Mouse (Mus musculus) C2C12 (cell line): Measurements from ENCODE around the gene Med17. TPM values are rescaled to one million over a fixed set of nuclear protein-coding genes. Genes with fewer than 3 reads are reported as not detected.
"Not testable (repeated sequence)": the region's sequence is repeated elsewhere in the genome, so short reads cannot be mapped to it uniquely, and the experiment has no call there.

ENCODE experiments used
- H3K27me3 ChIP-seq: one replicate; pipeline ENCODE4 v1.6.1; 2011; ENCODE audit not compliant: control insufficient read depth, insufficient read depth, insufficient read length
- H3K36me3 ChIP-seq: one replicate; pipeline ENCODE4 v1.6.1; 2011; ENCODE audit not compliant: control insufficient read depth, insufficient read depth
- H3K4me3 ChIP-seq: one replicate; pipeline ENCODE4 v1.5.1; 2011; ENCODE audit warnings: mild to moderate bottlenecking, control low read depth; ENCODE audit not compliant: poor library complexity, insufficient read depth, severe bottlenecking
- H3K79me2 ChIP-seq: one replicate; pipeline ENCODE4 v1.6.1; 2011; ENCODE audit not compliant: control insufficient read depth, insufficient read depth
- H3K79me3 ChIP-seq: one replicate; pipeline ENCODE4 v1.6.1; 2011; ENCODE audit warnings: low read depth, control low read depth
- H3ac ChIP-seq: one replicate; pipeline ENCODE3; 2011; ENCODE audit warnings: low read depth; ENCODE audit not compliant: control insufficient read depth, insufficient read length
- CEBPB ChIP-seq: IDR thresholded peaks from one replicate; pipeline ENCODE4 v1.6.1; 2011; ENCODE audit warnings: low read depth, mild to moderate bottlenecking, control low read depth, moderate library complexity
- CTCF ChIP-seq: IDR thresholded peaks from one replicate; pipeline ENCODE4 v1.5.1; 2011; ENCODE audit not compliant: control insufficient read depth, insufficient read depth, insufficient read length
- FOSL1 ChIP-seq: IDR thresholded peaks from one replicate; pipeline ENCODE4 v1.8.0; 2011; ENCODE audit warnings: mild to moderate bottlenecking, low read length; ENCODE audit not compliant: poor library complexity, insufficient read depth, severe bottlenecking
- MAX ChIP-seq: IDR thresholded peaks from one replicate; pipeline ENCODE4 v1.6.1; 2011; ENCODE audit warnings: mild to moderate bottlenecking, control low read depth
- MYOD1 ChIP-seq: IDR thresholded peaks from one replicate; pipeline ENCODE4 v1.6.1; 2011; ENCODE audit warnings: low read depth; ENCODE audit not compliant: control insufficient read depth, insufficient read length
- MYOG ChIP-seq: IDR thresholded peaks from one replicate; pipeline ENCODE4 v1.6.1; 2011; ENCODE audit not compliant: control insufficient read depth, insufficient read length; ENCODE audit errors: extremely low read depth
- USF1 ChIP-seq: IDR thresholded peaks from one replicate; pipeline ENCODE4 v1.6.1; 2011; ENCODE audit warnings: low read depth, mild to moderate bottlenecking, control low read depth, moderate library complexity
- long read RNA-seq, 2 experiments: library from polyadenylated mRNA; unstranded; transcript quantifications; one replicate each; pipeline ENCODE4 v2.0.0; 2019 to 2020
- polyA plus RNA-seq: library from polyadenylated mRNA; unstranded; fragments of >200 nt; fragmentation: generic; extraction: Trizol; gene quantifications from one replicate; pipeline ENCODE4 v1.2.1, GENCODE M21; 2012; ENCODE audit warnings: missing spikeins

Gene Med17
- polyA plus RNA-seq = 34.2 TPM
- long read RNA-seq, experiment 1, transcript Med17-201 (12 exons, 3,964 nt) = major isoform, 23 of 29 reads
- long read RNA-seq, experiment 1, partial matches to known transcripts = 1 of 29 reads
- long read RNA-seq, experiment 1, other reads (novel, unspliced or antisense) = 5 of 29 reads
- long read RNA-seq, experiment 2, transcript Med17-201 (12 exons, 3,964 nt) = major isoform, 314 of 348 reads
- long read RNA-seq, experiment 2, partial matches to known transcripts = 4 of 348 reads
- long read RNA-seq, experiment 2, other reads (novel, unspliced or antisense) = 30 of 348 reads

DNA sequence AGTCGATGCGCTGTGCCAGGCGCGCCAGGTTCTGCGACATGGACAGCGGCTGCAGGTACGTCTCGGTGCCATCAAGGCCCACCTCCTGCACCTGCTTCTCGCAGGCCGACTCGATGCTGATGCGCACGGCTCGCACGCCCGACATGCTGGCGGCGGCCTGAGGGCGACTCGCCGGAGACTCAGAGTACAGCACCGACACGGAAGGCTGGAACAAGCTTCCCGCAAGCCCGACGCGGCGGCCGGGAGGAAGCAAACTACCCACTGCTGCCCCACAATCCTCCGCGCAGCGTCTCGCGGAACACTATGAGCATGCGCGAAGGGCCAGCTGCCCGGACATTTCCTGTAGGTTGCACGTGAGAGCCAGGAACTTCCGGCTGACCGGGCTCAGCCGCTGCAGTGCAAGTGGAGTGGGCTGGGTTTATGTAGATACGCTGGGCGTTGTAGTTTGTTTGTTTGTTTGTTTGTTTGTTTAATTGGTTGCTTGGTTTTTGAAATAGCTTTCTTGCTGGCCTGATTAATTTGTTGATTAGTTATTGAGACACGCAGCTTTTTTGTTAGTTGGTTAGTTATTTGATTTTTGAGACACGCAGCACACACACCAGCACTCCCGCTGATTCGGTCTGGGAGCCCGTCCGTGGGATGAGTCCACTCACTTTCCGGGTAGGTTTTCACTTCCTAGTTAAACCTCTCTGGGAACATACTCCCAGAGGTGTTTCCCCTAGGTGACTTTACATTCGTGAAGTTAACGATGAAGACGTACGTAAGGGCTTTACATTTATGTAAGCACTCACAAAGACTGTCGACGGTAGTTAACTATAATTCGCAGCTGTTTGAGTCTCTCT lies at the start of gene Med17:
Gene Med17 (minus strand): TSS at position 283 of the 842 bp plus-strand sequence.
- H3K27me3 ChIP-seq = no peaks in the 10 kb centered on the region
- H3K79me2 ChIP-seq = peaks cover 36% of the 10 kb centered on the region
- no peak for TF ChIP-seq MYOG
- TF ChIP-seq USF1 = peak; percentile 65
- H3K79me3 ChIP-seq = peaks cover 23% of the 10 kb centered on the region
- peaks cover 16% of the 10 kb centered on the region for H3K36me3 ChIP-seq
- peak within 1 kb of the TSS; percentile 99 for H3ac ChIP-seq
- peak within 1 kb of the TSS; percentile 64 for H3K4me3 ChIP-seq

- no peaks in the 10 kb centered on the region for H3K27me3 ChIP-seq
- H3K36me3 ChIP-seq = peaks cover 64% of the 10 kb centered on the region
- no peaks in the 10 kb centered on the region for H3K79me3 ChIP-seq
- H3K79me2 ChIP-seq = peaks cover 11% of the 10 kb centered on the region
- no peak overlapping the region for H3K4me3 ChIP-seq
- TF ChIP-seq FOSL1 (no peak), USF1 (no peak), CEBPB (no peak)
- H3ac ChIP-seq = no peak overlapping the region
Observed at GRCm38 (mm10) chr9:15318170-15318742, 38.5 kb upstream of the Med17 start.

GRCm38 (mm10) chr9:15317223-15318169 lies 37.8 kb upstream of the Med17 start:
- TF ChIP-seq CTCF = no peak
- TF ChIP-seq MYOD1 = no peak
- TF ChIP-seq FOSL1 = no peak
- no peak for TF ChIP-seq USF1
- no peak for TF ChIP-seq MAX
- no peak for TF ChIP-seq MYOG
- TF ChIP-seq CEBPB = no peak
- no peaks in the 10 kb centered on the region for H3K27me3 ChIP-seq
- H3K4me3 ChIP-seq = no peak overlapping the region
- peaks cover 3% of the 10 kb centered on the region for H3K79me3 ChIP-seq
- peaks cover 65% of the 10 kb centered on the region for H3K36me3 ChIP-seq
- H3ac ChIP-seq = no peak overlapping the region
- peaks cover 19% of the 10 kb centered on the region for H3K79me2 ChIP-seq

DNA sequence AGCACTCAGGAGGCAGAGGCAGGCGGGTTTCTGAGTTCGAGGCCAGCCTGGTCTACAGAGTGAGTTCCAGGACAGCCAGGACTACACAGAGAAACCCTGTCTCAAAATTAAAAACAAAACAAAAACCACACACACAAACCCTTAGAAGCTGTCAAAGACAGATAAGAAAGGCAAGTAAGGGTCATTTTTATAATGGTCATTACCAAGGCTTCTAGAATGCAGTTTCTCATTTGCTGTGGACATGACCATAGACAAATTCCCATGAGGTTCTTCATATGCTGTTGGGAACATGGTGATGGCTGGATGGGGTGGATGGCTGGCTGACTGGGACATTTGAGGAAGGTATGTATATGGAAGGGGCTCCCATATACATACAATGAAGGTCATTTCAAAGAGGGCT lies 36.6 kb upstream of the Med17 start:
- H3K27me3 ChIP-seq, H3ac ChIP-seq, H3K4me3 ChIP-seq: not testable (repeated sequence)
- Histone ChIP-seq H3K79me3 (peaks cover 12% of the 10 kb centered on the region), H3K79me2 (peaks cover 31% of the 10 kb centered on the region), H3K36me3 (peaks cover 65% of the 10 kb centered on the region)

GRCm38 (mm10) chr9:15314619-15315018 lies 34.9 kb upstream of the Med17 start:
- Histone ChIP-seq H3K27me3 (no peaks in the 10 kb centered on the region), H3K4me3 (no peak overlapping the region), H3K79me2 (peaks cover 47% of the 10 kb centered on the region), H3K36me3 (peaks cover 76% of the 10 kb centered on the region), H3ac (no peak overlapping the region), H3K79me3 (peaks cover 27% of the 10 kb centered on the region)
- TF ChIP-seq FOSL1 (no peak), CEBPB (no peak), USF1 (no peak), MYOG (no peak), CTCF (no peak), MAX (no peak), MYOD1 (no peak)
